Mouse (Mus musculus): ENCODE measurements around the gene Btbd10. TPM values are rescaled to one million over a fixed set of nuclear protein-coding genes. Genes with fewer than 3 reads are reported as not detected.

The Btbd10 gene
- polyA plus RNA-seq, 1 experiment from 2014 or later = 30.2 TPM

Other genes starting within 250 kb of the Btbd10 start
- 7.2 and 7.3 TPM in 2 replicates for gene Arntl, start 161.9 kb downstream of the Btbd10 start, polyA plus RNA-seq (2016; fragmentation: Nextera tagmentation; extraction: Ambion mirVana)
- not detected in 2 replicates for gene Pth, start 19.2 kb upstream of the Btbd10 start, polyA plus RNA-seq (2016; fragmentation: Nextera tagmentation; extraction: Ambion mirVana)
- 64.4 and 81.1 TPM in 2 replicates for gene Far1, start 144.4 kb upstream of the Btbd10 start, polyA plus RNA-seq (2016; fragmentation: Nextera tagmentation; extraction: Ambion mirVana)

All from hindbrain, embryonic 10.5 days (tissue).